Mouse (Mus musculus) liver, embryonic 14.5 days (tissue): Measurements from ENCODE around the gene Wdcp. TPM values are rescaled to one million over a fixed set of nuclear protein-coding genes. Genes with fewer than 3 reads are reported as not detected.

Experiments used
- ATAC-seq: fragments of 200-750 bp; cut with Nextera tagmentation; 2 replicates; pipeline ENCODE4 v1.8.0; 2017; ENCODE audit warnings: moderate number of reproducible peaks, mild to moderate bottlenecking, moderate library complexity; ENCODE audit not compliant: insufficient read depth
- DNase-seq, 3 experiments: peaks; one replicate each; pipeline ENCODE4 v3.0.0-alpha.2; 2012 to 2013; ENCODE audit warnings: low read depth in 3 of 3, low spot score in 3 of 3
- H3K27ac ChIP-seq: fragments of 300-500 bp; sonication (generic); 2 replicates; pipeline ENCODE4 v1.5.1; 2014; ENCODE audit warnings: moderate library complexity, mild to moderate bottlenecking, control low read depth, inconsistent platforms
- H3K27me3 ChIP-seq: fragments of 300-500 bp; sonication (generic); 2 replicates; pipeline ENCODE4 v1.6.1; 2014; ENCODE audit warnings: mild to moderate bottlenecking, low read length, moderate library complexity; ENCODE audit not compliant: control insufficient read depth, insufficient read depth
- H3K36me3 ChIP-seq: fragments of 300-500 bp; sonication (generic); replicated peaks from 2 replicates; pipeline ENCODE4 v1.6.1; 2014; ENCODE audit warnings: low read depth; ENCODE audit not compliant: control insufficient read depth, insufficient read depth
- H3K4me1 ChIP-seq, 2 experiments: fragments of 200-500 bp in 1 of 2; fragments of 300-500 bp in 1 of 2; sonication (generic) in 1 of 2; replicated peaks; 2 replicates each; pipeline ENCODE4 v1.6.1; 2012 to 2014; ENCODE audit warnings: antibody characterized with exemption in 1 of 2, inconsistent platforms in 1 of 2, low read length in 1 of 2; ENCODE audit not compliant: control insufficient read depth in 2 of 2, insufficient read depth in 2 of 2
- H3K4me2 ChIP-seq: fragments of 300-500 bp; sonication (generic); 2 replicates; pipeline ENCODE4 v1.6.1; 2014; ENCODE audit warnings: low read depth, mild to moderate bottlenecking, control low read depth, moderate library complexity
- H3K4me3 ChIP-seq, 2 experiments: fragments of 200-500 bp in 1 of 2; fragments of 300-500 bp in 1 of 2; sonication (generic) in 1 of 2; 2 replicates each; pipeline ENCODE4 v1.5.1; 2012 to 2014; ENCODE audit warnings: low read depth in 2 of 2, low read length in 2 of 2, mild to moderate bottlenecking in 2 of 2, control low read depth in 1 of 2, inconsistent platforms in 1 of 2, moderate library complexity in 1 of 2; ENCODE audit not compliant: insufficient read depth in 1 of 2
- H3K9ac ChIP-seq: fragments of 300-500 bp; sonication (generic); replicated peaks from 2 replicates; pipeline ENCODE4 v1.6.1; 2014; ENCODE audit warnings: mild to moderate bottlenecking, control low read depth, moderate library complexity
- H3K9me3 ChIP-seq: fragments of 300-500 bp; sonication (generic); 2 replicates; pipeline ENCODE4 v1.6.1; 2016; ENCODE audit warnings: low read length, mixed read lengths; ENCODE audit not compliant: control insufficient read depth
- CTCF ChIP-seq: IDR thresholded peaks from 2 replicates; pipeline ENCODE4 v1.5.1; 2016; ENCODE audit warnings: antibody characterized with exemption, low read depth, control low read depth
- EP300 ChIP-seq: IDR thresholded peaks from 2 replicates; pipeline ENCODE4 v1.6.1; 2016; ENCODE audit warnings: antibody characterized with exemption, low read depth
- WGBS: fragments of 180-500 bp; shearing (Covaris S2); extraction: QIAGEN DNeasy Blood & Tissue Kit; methylation state at CpG from one replicate; pipeline ENCODE4 v1.1.7; 2014; ENCODE audit not compliant: insufficient replicate concordance; 5-methylcytosine and 5-hydroxymethylcytosine counted together
- polyA plus RNA-seq, 2 experiments: library from polyadenylated mRNA; depleted of rRNA in 1 of 2; stranded (reverse) in 1 of 2; unstranded in 1 of 2; fragments of >200 nt; fragmentation: Nextera tagmentation in 1 of 2; extraction: Ambion mirVana in 1 of 2; gene quantifications; 2 replicates each; pipeline versions ENCODE4 v1.2.1 to v1.2.3; 2012 to 2014

Gene Wdcp
- polyA plus RNA-seq, 2 experiments, result 9.1 to 11.6 TPM

GRCm38 (mm10) chr12:4840010-4840409, 3.1 kb upstream of the Wdcp start:
- Histone ChIP-seq H3K9me3 (no peaks in the 10 kb centered on the region), H3K4me1 (peaks cover 9 to 22% of the 10 kb centered on the region in 2 experiments), H3K4me2 (peak overlapping the region; percentile 99), H3K27me3 (peaks cover 7% of the 10 kb centered on the region), H3K9ac (no peak overlapping the region), H3K36me3 (no peaks in the 10 kb centered on the region), H3K4me3 (peak overlapping the region in 1 of 2 experiments; percentile 34; a peak in 2 of 4 replicates), H3K27ac (no peak overlapping the region)
- 11% methylated on average over 6 of the region's 6 CpGs for WGBS
- no peak for ATAC-seq
- no peak for TF ChIP-seq EP300
- DNase-seq, result no peak

- no peak overlapping the region for H3K27ac ChIP-seq
- H3K9me3 ChIP-seq, result no peaks in the 10 kb centered on the region
- WGBS, result 1% methylated on average over 11 of the region's 11 CpGs
- peaks cover 7% of the 10 kb centered on the region for H3K27me3 ChIP-seq
- H3K4me1 ChIP-seq, result peaks cover 9 to 22% of the 10 kb centered on the region in 2 experiments
- ATAC-seq (no peak), DNase-seq (no peak)
- TF ChIP-seq EP300 (no peak), CTCF (no peak)
- peak overlapping the region; percentile 68 for H3K9ac ChIP-seq
- H3K36me3 ChIP-seq, result no peaks in the 10 kb centered on the region
- peak overlapping the region; percentile 51 to 80 for H3K4me3 ChIP-seq
- peak overlapping the region; percentile 99 for H3K4me2 ChIP-seq
Measured at GRCm38 (mm10) chr12:4840741-4841140, 2.4 kb upstream of the Wdcp start.

- no peak for TF ChIP-seq EP300
- no peak for TF ChIP-seq CTCF
- Histone ChIP-seq H3K4me3 (peak within 1 kb of the TSS; percentile 51 to 80), H3K9ac (peak within 1 kb of the TSS; percentile 68), H3K4me2 (peak within 1 kb of the TSS; percentile 99), H3K9me3 (no peaks in the 10 kb centered on the region), H3K4me1 (peaks cover 9 to 22% of the 10 kb centered on the region in 2 experiments), H3K36me3 (no peaks in the 10 kb centered on the region), H3K27ac (no peak within 1 kb of the TSS), H3K27me3 (peaks cover 7% of the 10 kb centered on the region)
- ATAC-seq (peak; percentile 39), DNase-seq (peak; percentile 24 to 36 (median 27))
- 1% methylated on average over 37 of the region's 37 CpGs for WGBS
Measured at GRCm38 (mm10) chr12:4841392-4841887, 1.7 kb upstream of the Wdcp start, which contains the start of gene Fkbp1b. Fkbp1b (minus strand) TSS chr12:4841591.

DNA sequence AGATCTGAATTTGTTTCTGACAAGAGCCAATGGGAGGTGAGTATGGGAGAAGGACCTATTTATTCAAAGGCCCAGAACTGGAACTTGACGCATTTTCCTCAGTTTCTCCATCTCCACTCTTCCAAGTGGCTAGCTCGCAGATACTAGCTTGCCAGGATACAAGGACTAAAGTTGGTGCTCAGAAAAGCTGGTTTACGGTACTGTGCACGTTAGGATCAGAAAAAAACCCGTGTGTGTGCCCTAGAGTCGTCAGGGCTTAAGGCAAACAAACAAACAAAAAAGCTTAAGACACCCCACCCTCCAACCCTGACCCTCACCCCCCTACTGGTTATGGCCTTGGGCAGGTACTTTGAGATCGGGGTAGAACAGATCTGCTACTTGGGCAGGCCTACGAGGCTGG, 647 bp upstream of the Wdcp start:
- H3K4me2 ChIP-seq, result peak overlapping the region; percentile 99

GRCm38 (mm10) chr12:4843741-4844140, 638 bp downstream of the Wdcp start:
- H3K27ac ChIP-seq, result peak overlapping the region; percentile 13; the same call in 1 of the 2 replicates
- DNase-seq (peak; percentile 12 to 41 (median 26)), ATAC-seq (peak; percentile 55)
- no peak for TF ChIP-seq CTCF
- TF ChIP-seq EP300, result no peak
- peaks cover 9 to 20% of the 10 kb centered on the region in 2 experiments for H3K4me1 ChIP-seq
- under 1% methylated on average over 12 of the region's 12 CpGs for WGBS
- peak overlapping the region; percentile 78 for H3K9ac ChIP-seq
- H3K9me3 ChIP-seq, result no peaks in the 10 kb centered on the region
- H3K27me3 ChIP-seq, result peaks cover 7% of the 10 kb centered on the region
- H3K4me3 ChIP-seq, result peak overlapping the region; percentile 79 to 100
- H3K4me2 ChIP-seq, result peak overlapping the region; percentile 99
- no peaks in the 10 kb centered on the region for H3K36me3 ChIP-seq

More for the DNA sequence above, 647 bp upstream of the Wdcp start:
- H3K36me3 ChIP-seq, result no peaks in the 10 kb centered on the region
- ATAC-seq (no peak), DNase-seq (no peak)
- H3K9ac ChIP-seq, result no peak overlapping the region
- H3K27me3 ChIP-seq, result peaks cover 7% of the 10 kb centered on the region
- TF ChIP-seq EP300 (no peak), CTCF (no peak)
- no peak overlapping the region for H3K27ac ChIP-seq
- 76% methylated on average over 8 of the region's 8 CpGs for WGBS
- peaks cover 9 to 20% of the 10 kb centered on the region in 2 experiments for H3K4me1 ChIP-seq
- H3K4me3 ChIP-seq, result no peak overlapping the region; a peak in 1 of 4 replicates
- H3K9me3 ChIP-seq, result no peaks in the 10 kb centered on the region
